Mouse (Mus musculus) thymus, postnatal 0 days (tissue): ENCODE data around the gene 5031439G07Rik. TPM values are rescaled to one million over a fixed set of nuclear protein-coding genes. Genes with fewer than 3 reads are reported as not detected.

ENCODE experiments used
- microRNA-seq: library from miRNA; unstranded; fragments of <30 nt; microRNA quantifications from one replicate; pipeline ENCODE4, GENCODE M21; 2016; ENCODE audit warnings: borderline number of aligned reads
- polyA plus RNA-seq: library from polyadenylated mRNA; unstranded; fragments of >200 nt; fragmentation: Nextera tagmentation; extraction: Ambion mirVana; gene quantifications from 2 replicates; pipeline ENCODE4 v1.2.1, GENCODE M21; 2015

Gene 5031439G07Rik
- polyA plus RNA-seq, 1 experiment from 2014 or later, result 6.2 TPM

Small RNA genes lying within 50 kb of the gene (microRNA-seq; reads per million reads assigned to microRNA genes)
- gene Mir1249, result 17.9 reads per million, percentile 24 among the genes with 10 or more reads in this experiment

Other genes starting within 250 kb of the 5031439G07Rik start
- gene Phf21b, start 132.5 kb downstream of the 5031439G07Rik start, polyA plus RNA-seq, result 0.08 and 0.17 TPM in 2 replicates
- gene Gm29666, start 68.5 kb downstream of the 5031439G07Rik start, polyA plus RNA-seq, result 0.48 and 0.75 TPM in 2 replicates
- gene Nup50, start 65.1 kb downstream of the 5031439G07Rik start, polyA plus RNA-seq, result 37.0 and 38.1 TPM in 2 replicates
- 2.2 and 3.6 TPM in 2 replicates for gene Upk3a, start 28.6 kb upstream of the 5031439G07Rik start, polyA plus RNA-seq
- gene Fam118a, start 40.4 kb upstream of the 5031439G07Rik start, polyA plus RNA-seq, result 17.6 and 17.9 TPM in 2 replicates
- 0.26 and 0.33 TPM in 2 replicates for gene Smc1b, start 143.4 kb upstream of the 5031439G07Rik start, polyA plus RNA-seq
- 0.21 and 0.32 TPM in 2 replicates for gene Ribc2, start 143.5 kb upstream of the 5031439G07Rik start, polyA plus RNA-seq
- gene Fbln1, start 217.4 kb upstream of the 5031439G07Rik start, polyA plus RNA-seq, result 24.3 and 28.5 TPM in 2 replicates